Mouse (Mus musculus): ENCODE results near the gene Cnot4. TPM values are rescaled to one million over a fixed set of nuclear protein-coding genes. Genes with fewer than 3 reads are reported as not detected.

The Cnot4 gene
- total RNA-seq, 1 experiment from 2014 or later: 24.2 TPM

- DNase-seq: no peak
These were observed 100.2 kb downstream of the Cnot4 start for GRCm38 (mm10) chr6:35033341-35033740.

GRCm38 (mm10) chr6:35032704-35033103 lies 100.8 kb downstream of the Cnot4 start:
- no peak for DNase-seq

DNA sequence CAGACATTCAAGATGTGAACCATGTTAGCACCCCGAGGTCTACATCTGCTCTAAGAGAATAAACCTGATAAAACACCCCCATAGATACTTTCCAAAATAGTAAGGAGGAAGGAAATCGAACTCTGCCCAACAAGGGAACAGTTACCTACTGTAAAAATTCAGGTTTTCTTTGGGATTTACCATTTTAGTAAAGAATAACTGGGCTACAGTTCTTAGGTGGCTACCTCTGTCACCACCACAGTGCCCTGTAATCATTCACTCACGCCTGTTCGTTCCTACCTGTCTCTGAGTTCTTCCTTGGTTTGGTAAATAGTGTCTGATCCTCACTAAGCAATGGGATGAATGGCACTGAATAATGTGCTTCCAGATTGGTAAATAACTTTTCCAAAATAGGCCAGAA lies 102.7 kb downstream of the Cnot4 start:
- no peak for DNase-seq

- no peak for DNase-seq
These were observed 103.3 kb downstream of the Cnot4 start for GRCm38 (mm10) chr6:35030226-35030625.

DNA sequence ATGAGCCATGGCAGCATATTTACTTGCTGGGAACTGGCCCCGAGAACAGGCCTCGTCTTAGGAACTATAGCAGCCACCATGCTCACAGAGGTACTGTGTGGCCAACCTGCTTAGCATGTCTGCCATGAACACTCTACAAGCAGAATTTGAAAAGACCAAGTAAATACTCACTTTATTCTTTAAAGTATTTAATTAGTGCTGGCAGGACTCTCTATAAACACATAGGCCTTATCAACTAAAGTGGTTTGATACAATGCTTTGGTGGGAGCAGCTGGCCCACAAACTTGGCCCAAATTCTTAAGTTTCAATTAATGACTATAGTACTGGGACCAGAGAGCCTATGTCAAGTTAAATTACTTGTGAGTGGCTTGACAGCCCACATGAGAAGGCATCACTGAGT lies 105.5 kb downstream of the Cnot4 start:
- no peak for DNase-seq

GRCm38 (mm10) chr6:35027257-35027656 lies 106.3 kb downstream of the Cnot4 start:
- no peak for DNase-seq

DNA sequence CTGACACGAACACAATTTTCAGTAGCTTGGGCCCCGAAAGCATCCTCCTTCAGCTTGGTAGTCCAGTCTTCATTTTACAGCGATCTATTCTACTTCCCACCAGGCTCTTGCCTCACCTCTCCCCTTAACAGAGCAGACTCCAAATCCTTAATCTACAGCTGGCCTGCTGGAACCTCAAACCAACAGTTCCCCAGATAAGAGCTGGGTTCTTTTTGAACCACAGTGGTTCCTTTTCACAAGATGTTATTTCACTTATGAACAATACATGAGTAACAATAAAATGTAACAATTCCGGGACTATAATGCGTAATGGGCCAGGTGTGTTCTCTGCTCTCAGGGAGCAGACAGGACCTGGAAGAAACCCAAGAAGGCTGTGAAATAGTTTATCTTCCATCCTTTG lies 116.9 kb downstream of the Cnot4 start:
- no peak for DNase-seq

- no peak for DNase-seq
These were observed 121.6 kb downstream of the Cnot4 start for GRCm38 (mm10) chr6:35011953-35012352.

- DNase-seq: no peak
These were observed 122.8 kb downstream of the Cnot4 start for GRCm38 (mm10) chr6:35010705-35011104.

- DNase-seq: no peak
These were observed 131.3 kb downstream of the Cnot4 start for GRCm38 (mm10) chr6:35002261-35002669.

- DNase-seq: peak; percentile 50
These were observed 134.4 kb downstream of the Cnot4 start for GRCm38 (mm10) chr6:34999101-34999500.

- DNase-seq: no peak
These were observed 137.0 kb downstream of the Cnot4 start for GRCm38 (mm10) chr6:34996496-34996895.

- DNase-seq: peak; percentile 89
These were observed 138.3 kb downstream of the Cnot4 start for GRCm38 (mm10) chr6:34995265-34995681.

- peak; percentile 25 for DNase-seq
These were observed 138.8 kb downstream of the Cnot4 start for GRCm38 (mm10) chr6:34994692-34995091.

GRCm38 (mm10) chr6:34989263-34989662 lies 144.3 kb downstream of the Cnot4 start:
- no peak for DNase-seq

- DNase-seq: peak; percentile 20
These were observed 145.3 kb downstream of the Cnot4 start, which contains the start of gene Slc23a4 for GRCm38 (mm10) chr6:34988081-34988761. Slc23a4 (minus strand) TSS chr6:34988404.

- no peak for DNase-seq
These were observed 146.4 kb downstream of the Cnot4 start for GRCm38 (mm10) chr6:34987085-34987645.

DNA sequence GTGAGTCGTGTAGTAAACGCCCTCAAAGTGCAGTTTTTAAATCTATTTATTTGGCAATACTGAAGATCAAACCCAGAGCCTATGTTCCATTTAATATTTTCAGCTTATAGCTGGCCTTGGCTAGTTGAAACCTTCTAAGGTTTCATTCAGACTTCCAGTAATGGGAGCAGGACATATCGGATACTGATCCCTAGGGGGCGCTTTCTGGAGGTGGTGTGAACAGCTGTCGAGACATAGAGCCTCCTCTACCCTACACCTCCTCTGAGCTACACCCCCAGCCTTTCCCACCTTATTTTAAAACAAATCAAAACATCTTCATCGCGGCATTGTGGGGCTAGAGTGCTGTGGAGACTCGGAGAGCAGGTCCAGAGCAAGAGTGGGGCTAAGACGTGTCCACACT lies 152.9 kb downstream of the Cnot4 start:
- DNase-seq: no peak

DNA sequence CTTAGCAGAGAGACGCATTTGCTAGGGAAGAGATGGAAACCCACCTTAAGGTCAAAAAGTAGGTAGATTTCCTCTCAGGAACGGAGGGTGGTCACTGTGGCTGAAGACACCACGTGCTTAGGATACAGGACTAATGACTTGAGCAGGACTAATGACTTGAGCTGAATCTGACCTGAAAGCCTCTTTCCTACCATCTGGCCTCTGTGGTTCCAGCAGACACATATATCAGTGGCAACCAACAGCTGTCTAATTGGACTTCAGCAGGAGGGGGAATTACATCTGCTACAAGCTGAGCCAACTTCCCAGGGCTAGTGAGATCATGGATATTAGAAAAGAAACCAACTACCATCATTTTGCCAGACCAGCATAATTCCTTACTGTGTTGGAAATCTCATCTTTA lies 154.2 kb downstream of the Cnot4 start:
- DNase-seq: no peak

Other genes starting within 250 kb of the Cnot4 start
- 25.5 and 29.3 TPM in 2 replicates for gene Wdr91, start 222.8 kb downstream of the Cnot4 start, total RNA-seq (2021)
- gene Stra8, start 213.6 kb downstream of the Cnot4 start, total RNA-seq (2021): not detected in 2 replicates
- gene Slc23a4, start 145.3 kb downstream of the Cnot4 start, total RNA-seq (2021): 0.30 TPM in 1 of 2 replicates, not detected in the other
- 37.3 and 39.5 TPM in 2 replicates for gene Nup205, start 43.7 kb upstream of the Cnot4 start, total RNA-seq (2021)
- gene Slc13a4, start 174.4 kb upstream of the Cnot4 start, total RNA-seq (2021): 0.37 and 0.56 TPM in 2 replicates
- gene Fam180a, start 192.4 kb upstream of the Cnot4 start, total RNA-seq (2021): 2.6 and 3.0 TPM in 2 replicates

Data from adrenal gland, postnatal 14 days (tissue).